Mouse (Mus musculus) forebrain, embryonic 15.5 days (tissue): Measurements from ENCODE around the gene Ccdc152. TPM values are rescaled to one million over a fixed set of nuclear protein-coding genes. Genes with fewer than 3 reads are reported as not detected.

Experiments
- ATAC-seq: fragments of 200-750 bp; cut with Nextera tagmentation; replicated peaks from 2 replicates; pipeline ENCODE4 v1.8.0; 2017; ENCODE audit warnings: mild to moderate bottlenecking, moderate TSS enrichment, moderate library complexity
- H3K27ac ChIP-seq: fragments of 300-500 bp; sonication (generic); replicated peaks from 2 replicates; pipeline ENCODE4 v1.5.1; 2015; ENCODE audit warnings: mild to moderate bottlenecking, inconsistent platforms
- H3K27me3 ChIP-seq: fragments of 300-500 bp; sonication (generic); 2 replicates; pipeline ENCODE4 v1.6.1; 2015; ENCODE audit warnings: inconsistent platforms
- H3K36me3 ChIP-seq: fragments of 300-500 bp; sonication (generic); 2 replicates; pipeline ENCODE4 v1.6.1; 2015; ENCODE audit warnings: mild to moderate bottlenecking, inconsistent platforms
- H3K4me1 ChIP-seq: fragments of 300-500 bp; sonication (generic); 2 replicates; pipeline ENCODE4 v1.6.1; 2015; ENCODE audit warnings: inconsistent platforms
- H3K4me2 ChIP-seq: fragments of 300-500 bp; sonication (generic); replicated peaks from 2 replicates; pipeline ENCODE4 v1.6.1; 2015; ENCODE audit warnings: mild to moderate bottlenecking, inconsistent platforms
- H3K4me3 ChIP-seq: fragments of 300-500 bp; sonication (generic); 2 replicates; pipeline ENCODE4 v1.5.1; 2015; ENCODE audit warnings: mild to moderate bottlenecking, inconsistent platforms
- H3K9ac ChIP-seq: fragments of 300-500 bp; sonication (generic); replicated peaks from 2 replicates; pipeline ENCODE4 v1.6.1; 2015; ENCODE audit warnings: mild to moderate bottlenecking, inconsistent platforms
- H3K9me3 ChIP-seq: fragments of 300-500 bp; sonication (generic); 2 replicates; pipeline ENCODE4 v1.6.1; 2016; ENCODE audit warnings: inconsistent platforms
- WGBS: fragments of 180-500 bp; shearing (Covaris S2); methylation state at CpG from one replicate; pipeline ENCODE4 v1.1.7; 2015; ENCODE audit warnings: mixed read lengths; 5-methylcytosine and 5-hydroxymethylcytosine counted together
- polyA plus RNA-seq: library from polyadenylated mRNA; unstranded; fragments of >200 nt; fragmentation: Nextera tagmentation; extraction: Ambion mirVana; gene quantifications from 2 replicates; pipeline ENCODE4 v1.2.1, GENCODE M21; 2015

The Ccdc152 gene
- polyA plus RNA-seq, 1 experiment from 2014 or later = not detected

DNA sequence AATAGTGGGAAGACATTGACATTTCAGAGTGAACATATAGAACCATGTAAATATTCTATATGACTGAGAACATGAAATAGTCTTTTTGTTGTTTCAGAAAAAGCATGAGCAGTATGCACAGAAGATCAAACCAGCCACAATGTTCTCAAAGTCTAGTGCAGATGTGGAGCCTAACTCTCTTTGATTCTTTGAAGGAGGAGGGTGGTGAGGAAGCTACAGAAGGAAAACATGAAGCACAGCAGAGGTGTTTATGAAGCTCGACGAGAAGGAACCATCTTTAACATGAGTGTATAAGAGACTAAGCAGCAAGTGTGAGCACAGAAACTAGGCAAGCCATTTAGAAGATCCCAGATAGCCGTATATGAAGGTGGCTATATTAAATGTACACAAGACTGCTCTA lies 6.5 kb upstream of the Ccdc152 start:
- Histone ChIP-seq H3K4me1 (no peaks in the 10 kb centered on the region), H3K4me3 (no peak overlapping the region), H3K27ac (no peak overlapping the region), H3K36me3 (no peaks in the 10 kb centered on the region), H3K9ac (no peak overlapping the region), H3K27me3 (no peaks in the 10 kb centered on the region), H3K9me3 (no peaks in the 10 kb centered on the region), H3K4me2 (no peak overlapping the region)
- 87% methylated on average over 3 of the region's 3 CpGs for WGBS
- ATAC-seq = no peak

DNA sequence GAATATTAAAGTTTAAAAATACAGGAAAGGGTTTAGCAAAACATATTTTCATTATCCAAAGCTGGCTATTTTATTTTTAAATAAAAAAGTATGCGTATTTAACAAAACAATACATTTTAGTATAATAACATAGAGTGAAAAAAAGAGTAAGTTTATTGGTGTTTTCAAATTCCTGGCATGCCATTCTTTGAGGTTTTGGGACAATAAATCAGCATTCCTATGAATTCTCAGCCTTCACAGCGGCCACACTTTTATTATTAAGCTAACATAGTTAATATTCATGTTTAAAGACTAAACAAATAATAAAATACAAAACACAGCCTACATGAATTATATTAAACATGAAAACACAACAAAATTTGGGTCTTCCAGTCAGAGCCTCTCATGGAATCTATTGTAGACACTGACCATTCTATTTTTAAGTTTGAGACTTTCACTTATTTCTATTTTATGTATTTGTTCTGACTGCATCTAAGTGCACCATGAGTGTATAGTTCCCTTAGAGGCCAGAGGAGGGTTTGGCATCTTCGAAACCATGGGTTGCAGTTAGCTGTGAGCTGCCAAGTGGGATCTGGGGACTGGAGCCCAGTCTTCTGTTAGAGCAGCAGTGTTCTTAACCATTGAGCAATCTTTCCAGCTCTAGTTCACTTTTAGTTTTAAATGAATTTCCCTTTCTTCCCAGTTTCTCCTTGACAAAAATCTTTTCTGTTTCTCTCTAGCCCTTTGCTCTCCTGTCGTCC lies 2.8 kb downstream of the Ccdc152 start:
- no peaks in the 10 kb centered on the region for H3K9me3 ChIP-seq
- H3K27me3 ChIP-seq = no peaks in the 10 kb centered on the region
- no peak overlapping the region for H3K27ac ChIP-seq
- ATAC-seq = no peak
- H3K9ac ChIP-seq = no peak overlapping the region
- no peaks in the 10 kb centered on the region for H3K36me3 ChIP-seq
- H3K4me1 ChIP-seq = no peaks in the 10 kb centered on the region
- H3K4me2 ChIP-seq = no peak overlapping the region
- no peak overlapping the region for H3K4me3 ChIP-seq
- 85% methylated on average over 4 of the region's 4 CpGs for WGBS

DNA sequence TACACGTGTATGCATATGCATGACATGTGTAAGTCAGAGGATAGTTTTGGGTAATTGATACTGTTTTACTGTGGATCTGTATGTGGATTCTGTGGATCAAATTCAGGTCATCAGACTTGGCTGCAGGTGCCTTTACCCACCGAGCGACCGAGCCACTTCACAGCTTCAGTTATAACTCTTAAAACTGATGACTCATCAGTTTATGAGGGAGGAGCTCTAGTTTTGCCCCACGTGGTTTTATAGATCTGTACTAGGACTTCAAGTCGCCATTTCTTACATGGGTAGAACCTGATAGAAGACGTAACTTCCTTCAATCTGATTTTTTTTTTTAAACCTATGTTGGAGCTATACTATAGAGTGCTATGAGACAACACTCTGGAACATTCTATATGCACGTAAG lies 5.7 kb downstream of the Ccdc152 start:
- 87% methylated on average over 8 of the region's 8 CpGs for WGBS
- Histone ChIP-seq H3K27ac (no peak overlapping the region), H3K4me3 (no peak overlapping the region), H3K4me2 (no peak overlapping the region), H3K4me1 (no peaks in the 10 kb centered on the region), H3K36me3 (no peaks in the 10 kb centered on the region), H3K9ac (no peak overlapping the region), H3K27me3 (no peaks in the 10 kb centered on the region), H3K9me3 (no peaks in the 10 kb centered on the region)
- no peak for ATAC-seq

DNA sequence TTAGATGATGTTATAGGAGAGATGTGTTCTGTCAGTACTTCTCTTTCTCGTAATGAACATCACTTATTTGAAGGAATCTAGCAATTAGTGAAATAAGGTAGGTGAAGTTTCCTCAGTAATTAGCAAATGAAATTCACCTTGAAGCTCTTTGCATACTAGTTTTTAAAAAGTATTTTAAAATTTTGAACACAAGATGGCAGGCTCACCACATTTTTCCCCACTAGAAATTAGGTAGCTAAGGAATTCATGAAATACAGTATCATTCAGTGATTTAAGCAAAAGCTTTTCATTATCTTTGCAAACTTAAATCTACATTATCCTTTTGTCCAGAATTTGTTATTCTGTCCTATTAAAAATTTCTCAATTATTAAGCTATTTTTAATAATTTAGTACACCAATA lies 7.3 kb downstream of the Ccdc152 start:
- Histone ChIP-seq H3K27me3 (no peaks in the 10 kb centered on the region), H3K9ac (no peak overlapping the region), H3K4me1 (no peaks in the 10 kb centered on the region), H3K9me3 (no peaks in the 10 kb centered on the region), H3K27ac (no peak overlapping the region), H3K4me2 (no peak overlapping the region), H3K4me3 (no peak overlapping the region), H3K36me3 (no peaks in the 10 kb centered on the region)
- ATAC-seq = no peak
- whole genome bisulfite sequencing = 79% methylated on average over 1 of the region's 1 CpGs

DNA sequence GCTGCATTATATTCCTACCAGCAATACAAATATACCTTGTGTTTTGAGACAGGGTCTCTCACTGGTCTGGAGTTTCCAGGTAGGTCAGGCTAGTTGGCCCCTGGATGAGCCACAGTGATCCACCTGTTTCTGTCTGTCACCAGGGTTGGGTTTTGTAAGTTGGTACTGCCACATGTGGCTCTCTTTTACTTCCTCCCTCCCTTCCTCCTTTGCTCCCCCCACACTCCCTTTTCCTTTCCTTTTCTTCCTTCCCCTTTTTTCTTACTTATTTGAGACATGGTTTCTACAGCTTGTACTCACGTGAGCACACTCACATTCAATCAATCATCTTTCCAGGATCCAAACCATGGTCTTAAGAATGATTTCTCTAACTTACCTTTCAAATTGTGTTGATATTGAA lies 9.8 kb downstream of the Ccdc152 start:
- H3K4me3 ChIP-seq = no peak overlapping the region
- H3K4me2 ChIP-seq = no peak overlapping the region
- no peaks in the 10 kb centered on the region for H3K4me1 ChIP-seq
- WGBS = 74% methylated on average over 1 of the region's 1 CpGs
- H3K27me3 ChIP-seq = no peaks in the 10 kb centered on the region
- no peak for ATAC-seq
- no peak overlapping the region for H3K27ac ChIP-seq
- H3K9me3 ChIP-seq = no peaks in the 10 kb centered on the region
- no peaks in the 10 kb centered on the region for H3K36me3 ChIP-seq
- no peak overlapping the region for H3K9ac ChIP-seq

DNA sequence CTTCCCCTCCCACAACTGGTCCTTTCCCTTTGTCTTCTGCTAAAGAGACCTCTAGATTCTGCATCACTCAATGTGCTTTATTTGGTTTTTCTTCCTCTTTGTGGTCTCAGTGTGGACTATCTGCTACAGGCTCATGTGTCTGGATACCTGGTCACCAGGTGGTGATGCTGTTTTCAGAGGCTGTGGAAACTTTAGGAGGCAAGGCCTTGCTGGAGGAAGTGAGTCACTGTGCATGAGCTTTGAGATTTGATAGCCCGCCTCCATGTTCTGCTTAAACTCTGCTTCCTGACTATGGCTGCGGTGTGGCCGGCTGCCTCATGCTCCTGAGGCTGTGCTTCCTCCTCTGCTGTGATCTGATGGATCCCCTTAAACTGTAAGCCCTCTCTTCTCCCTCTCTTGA lies 12.9 kb downstream of the Ccdc152 start:
- H3K27me3 ChIP-seq = no peaks in the 10 kb centered on the region
- no peak for ATAC-seq

DNA sequence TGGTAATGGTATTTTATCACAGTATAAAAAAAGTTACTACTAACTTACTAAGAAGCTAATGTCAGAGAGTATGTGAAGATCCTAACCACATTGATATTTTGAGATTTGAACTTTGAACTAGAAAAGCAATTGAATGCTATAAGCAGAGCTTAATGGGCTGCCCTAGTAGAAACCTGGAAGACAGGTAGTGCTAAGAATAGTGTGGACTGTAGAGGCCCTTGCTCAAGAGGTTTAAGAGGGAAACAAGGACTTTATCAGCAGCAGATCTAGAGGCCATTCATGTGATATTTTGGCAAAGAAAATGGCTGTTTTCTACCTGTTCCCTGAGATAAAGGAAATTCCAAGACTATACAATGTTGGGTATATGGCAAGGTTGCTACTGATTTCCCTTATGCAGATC lies 17.3 kb downstream of the Ccdc152 start:
- Histone ChIP-seq H3K4me1 (no peaks in the 10 kb centered on the region), H3K27me3 (no peaks in the 10 kb centered on the region), H3K36me3 (no peaks in the 10 kb centered on the region), H3K4me3 (no peak overlapping the region), H3K9me3 (no peaks in the 10 kb centered on the region), H3K27ac (no peak overlapping the region), H3K9ac (no peak overlapping the region), H3K4me2 (no peak overlapping the region)
- no peak for ATAC-seq

More for the DNA sequence above, 12.9 kb downstream of the Ccdc152 start:
- 84% methylated on average over 3 of the region's 3 CpGs for WGBS
- Histone ChIP-seq H3K36me3 (no peaks in the 10 kb centered on the region), H3K4me2 (no peak overlapping the region), H3K4me3 (no peak overlapping the region), H3K27ac (no peak overlapping the region), H3K9ac (no peak overlapping the region), H3K9me3 (no peaks in the 10 kb centered on the region), H3K4me1 (no peaks in the 10 kb centered on the region)

DNA sequence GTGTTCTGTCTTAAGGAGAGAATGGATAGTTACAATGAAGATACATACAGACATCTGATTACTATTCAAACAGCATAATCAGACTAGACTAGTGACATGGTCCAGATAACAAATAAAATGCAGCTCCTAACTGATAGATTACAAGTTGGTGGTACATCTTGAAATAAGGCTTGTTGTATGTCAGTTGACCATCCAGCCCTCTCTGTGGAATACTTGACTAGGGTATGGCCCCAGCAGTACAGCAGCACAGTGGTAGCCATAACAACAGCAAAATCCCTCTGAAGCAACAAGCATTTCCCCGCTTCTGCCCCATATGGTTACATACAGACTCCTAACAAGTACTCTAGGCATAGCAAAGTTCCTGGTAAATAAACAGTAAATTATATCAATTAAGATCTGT lies 21.6 kb downstream of the Ccdc152 start:
- no peaks in the 10 kb centered on the region for H3K36me3 ChIP-seq
- no peak overlapping the region for H3K4me2 ChIP-seq
- WGBS = 73% methylated on average over 1 of the region's 1 CpGs
- H3K27me3 ChIP-seq = no peaks in the 10 kb centered on the region
- no peak overlapping the region for H3K27ac ChIP-seq
- H3K9ac ChIP-seq = no peak overlapping the region
- ATAC-seq = no peak
- no peak overlapping the region for H3K4me3 ChIP-seq
- no peaks in the 10 kb centered on the region for H3K4me1 ChIP-seq
- no peaks in the 10 kb centered on the region for H3K9me3 ChIP-seq

DNA sequence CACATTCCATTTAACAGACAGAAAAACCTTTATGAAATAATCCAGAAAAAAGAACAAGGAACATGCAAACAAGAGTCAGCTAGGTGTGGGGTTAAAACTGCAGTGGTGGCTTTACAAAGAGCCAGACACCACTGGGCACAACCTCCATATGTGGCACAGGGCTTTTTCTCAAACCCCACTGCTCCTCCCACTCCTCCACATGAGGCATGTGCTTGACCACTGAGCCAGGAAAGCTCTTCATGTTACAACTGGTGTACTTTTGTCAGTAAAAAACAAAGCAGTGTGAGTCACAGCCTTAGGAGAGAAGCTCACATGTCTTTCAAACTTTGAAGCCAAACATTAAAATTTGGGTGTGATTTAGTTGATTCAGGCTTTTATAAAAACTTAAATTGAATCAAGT lies 22.1 kb downstream of the Ccdc152 start:
- Histone ChIP-seq H3K9me3 (no peaks in the 10 kb centered on the region), H3K27me3 (no peaks in the 10 kb centered on the region), H3K4me2 (no peak overlapping the region), H3K4me3 (no peak overlapping the region), H3K4me1 (no peaks in the 10 kb centered on the region), H3K9ac (no peak overlapping the region), H3K36me3 (no peaks in the 10 kb centered on the region), H3K27ac (no peak overlapping the region)
- ATAC-seq = no peak

DNA sequence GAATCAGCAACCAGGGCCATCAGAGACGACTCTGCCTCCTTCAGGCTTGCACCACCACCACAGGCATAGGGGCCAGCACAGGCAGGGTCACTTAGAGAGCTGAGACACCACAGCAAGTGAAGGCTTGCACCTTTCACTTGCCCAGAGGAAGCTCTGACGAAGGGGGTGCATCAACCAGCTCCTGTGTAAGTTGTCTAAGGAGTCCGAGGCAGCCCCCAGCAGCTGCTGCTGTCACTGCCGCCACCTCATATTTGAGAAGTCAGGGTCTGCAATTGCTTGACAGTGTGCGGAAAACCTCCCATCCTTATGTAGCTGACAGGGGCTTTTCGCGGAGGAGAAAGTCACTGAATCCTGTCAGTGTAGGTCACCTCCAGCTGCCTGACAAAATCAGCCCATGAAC lies 24.1 kb downstream of the Ccdc152 start:
- Histone ChIP-seq H3K4me3 (no peak overlapping the region), H3K27ac (no peak overlapping the region), H3K9me3 (no peaks in the 10 kb centered on the region), H3K27me3 (no peaks in the 10 kb centered on the region), H3K4me1 (no peaks in the 10 kb centered on the region), H3K4me2 (no peak overlapping the region), H3K36me3 (no peaks in the 10 kb centered on the region), H3K9ac (no peak overlapping the region)
- WGBS = 88% methylated on average over 7 of the region's 7 CpGs
- ATAC-seq = no peak

DNA sequence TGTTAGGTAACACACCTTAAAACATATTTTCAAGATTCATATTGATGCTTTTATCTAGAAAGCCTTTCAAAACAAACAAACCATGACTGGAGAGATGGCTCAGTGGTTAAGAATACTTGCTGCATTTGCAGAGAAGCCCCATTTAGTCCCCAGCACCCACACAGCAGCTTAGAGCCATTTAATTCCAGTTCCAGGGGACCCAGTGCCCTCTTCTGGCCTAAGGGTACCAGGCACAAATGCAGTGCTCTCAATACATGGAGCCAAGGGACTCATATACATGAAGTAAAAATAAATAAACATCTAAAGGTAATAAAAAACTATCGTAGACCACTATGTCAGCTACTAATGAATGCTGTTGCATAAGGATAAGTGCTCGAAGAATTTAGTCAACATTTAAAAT lies 25.9 kb downstream of the Ccdc152 start:
- Histone ChIP-seq H3K27ac (no peak overlapping the region), H3K4me3 (no peak overlapping the region), H3K27me3 (no peaks in the 10 kb centered on the region), H3K4me2 (no peak overlapping the region), H3K4me1 (no peaks in the 10 kb centered on the region), H3K9me3 (no peaks in the 10 kb centered on the region), H3K36me3 (no peaks in the 10 kb centered on the region), H3K9ac (no peak overlapping the region)
- WGBS = 92% methylated on average over 2 of the region's 2 CpGs
- no peak for ATAC-seq

DNA sequence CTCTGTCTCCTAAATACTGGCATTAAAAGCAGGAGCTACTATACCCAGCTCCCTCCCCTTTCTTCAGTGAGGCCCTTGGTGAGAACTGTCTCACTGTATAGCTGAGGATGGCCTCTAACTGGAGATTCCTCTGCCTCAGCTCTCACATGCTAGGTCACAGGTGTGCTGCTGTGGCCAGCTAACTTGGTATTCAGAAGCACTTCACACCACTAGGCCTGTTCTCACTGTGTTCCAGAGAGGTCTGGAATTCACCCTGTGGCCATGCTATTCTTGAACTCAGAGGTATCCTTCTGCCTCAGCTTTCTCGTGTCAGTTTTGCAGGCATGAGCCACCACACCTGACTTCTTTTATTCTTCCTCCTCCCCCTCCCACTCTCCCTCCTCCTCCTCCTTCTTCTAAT lies 30.1 kb downstream of the Ccdc152 start:
- Histone ChIP-seq H3K9ac (no peak overlapping the region), H3K4me1 (peaks cover 5% of the 10 kb centered on the region), H3K4me3 (no peak overlapping the region), H3K27me3 (no peaks in the 10 kb centered on the region), H3K4me2 (no peak overlapping the region), H3K9me3 (no peaks in the 10 kb centered on the region), H3K36me3 (no peaks in the 10 kb centered on the region), H3K27ac (no peak overlapping the region)
- no peak for ATAC-seq
- WGBS = 63% methylated on average over 1 of the region's 1 CpGs

DNA sequence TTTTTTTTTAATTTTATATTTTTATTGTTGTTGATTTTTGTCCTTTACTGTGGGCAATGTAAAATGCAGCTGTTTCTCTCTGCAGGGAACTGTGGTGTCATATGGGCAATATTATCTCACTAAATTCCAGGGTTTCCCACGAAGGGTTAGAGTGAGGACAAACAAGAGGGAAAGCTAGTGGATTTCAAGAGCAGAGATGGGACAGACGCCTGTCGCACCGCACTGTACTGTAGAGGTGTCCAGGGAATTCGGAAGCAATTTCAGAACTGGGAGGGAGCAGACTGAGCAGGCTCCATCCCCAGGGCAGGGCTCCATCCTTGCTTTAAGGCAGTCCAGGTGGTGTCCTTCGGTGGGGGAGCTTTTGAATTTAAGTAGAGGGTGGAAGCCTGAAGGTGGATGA lies 32.1 kb downstream of the Ccdc152 start:
- ATAC-seq = no peak; the same call in 1 of the 2 replicates
- Histone ChIP-seq H3K27me3 (no peaks in the 10 kb centered on the region), H3K4me3 (peak overlapping the region; percentile 14; the same call in 1 of the 2 replicates), H3K9me3 (no peaks in the 10 kb centered on the region), H3K9ac (no peak overlapping the region), H3K27ac (no peak overlapping the region), H3K4me1 (peaks cover 5% of the 10 kb centered on the region), H3K4me2 (no peak overlapping the region), H3K36me3 (no peaks in the 10 kb centered on the region)
- WGBS = 55% methylated on average over 6 of the region's 6 CpGs
